Mouse (Mus musculus): Measurements from ENCODE around the gene Ugt1a6b. TPM values are rescaled to one million over a fixed set of nuclear protein-coding genes. Genes with fewer than 3 reads are reported as not detected.
A peak's percentile ranks its signal among the peaks of the same experiment; 100 is the strongest.

Gene Ugt1a6b
- polyA plus RNA-seq, 1 experiment from 2014 or later: 0.11 TPM

DNA sequence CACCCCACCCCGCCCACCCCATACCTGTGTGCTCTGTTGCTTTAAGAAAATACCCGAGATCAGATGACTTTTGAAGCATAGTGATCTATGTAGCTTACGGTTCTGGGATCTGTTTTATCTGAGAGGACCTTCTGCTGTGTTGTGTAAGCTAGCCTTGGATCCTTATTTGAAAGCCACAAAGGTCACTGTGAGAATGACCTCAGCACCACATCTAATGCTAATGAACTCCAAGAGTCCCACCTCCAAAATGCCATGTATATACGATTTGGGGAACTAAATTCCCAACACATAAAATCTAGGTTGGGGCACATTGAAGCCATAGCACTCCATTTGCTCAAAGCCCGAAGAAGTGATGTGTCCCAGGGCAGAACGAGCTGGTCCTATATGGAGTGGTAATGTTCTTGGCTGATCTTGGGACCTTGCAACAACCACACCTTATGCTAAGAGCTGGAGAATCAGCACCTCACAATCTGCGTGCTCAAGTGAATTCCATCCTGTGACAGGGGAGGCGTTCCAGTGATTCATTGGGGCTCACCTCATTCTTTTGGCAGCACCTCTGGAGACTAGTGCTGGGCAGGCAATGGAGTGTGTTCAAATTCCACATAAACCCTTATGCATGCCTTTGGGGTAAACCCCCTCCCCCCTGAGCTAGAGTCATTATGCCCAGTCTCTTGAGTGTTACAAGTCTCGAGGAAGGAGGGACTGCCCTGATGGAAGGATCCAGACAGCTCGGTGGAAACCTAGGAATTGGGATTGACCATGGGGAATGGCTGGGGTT, 154.0 kb downstream of the Ugt1a6b start:
- no peak overlapping the region for H3K4me2 ChIP-seq (ENCODE audit: low read depth, low read length)
- peaks cover 14% of the 10 kb centered on the region for H3K4me1 ChIP-seq (ENCODE audit: control insufficient read depth, insufficient read depth, low read length)
- peaks cover 21% of the 10 kb centered on the region for H3K9me3 ChIP-seq (replicated peaks; ENCODE audit: control insufficient read depth, low read length)
- no peak overlapping the region for H3K4me3 ChIP-seq (ENCODE audit: low read length)
- WGBS: 74% methylated on average over 10 of the region's 10 CpGs
- H3K36me3 ChIP-seq (ENCODE audit: control insufficient read depth, insufficient read depth): peaks cover 11% of the 10 kb centered on the region; the same call in 1 of the 2 replicates
- no peaks in the 10 kb centered on the region for H3K27me3 ChIP-seq (ENCODE audit: control insufficient read depth, insufficient read depth, low read length)
- no peak overlapping the region for H3K27ac ChIP-seq (ENCODE audit: low read length)
- no peak overlapping the region for H3K9ac ChIP-seq (ENCODE audit: low read length)
- no peak for ATAC-seq (replicated peaks; ENCODE audit: extremely low read depth, insufficient read depth, low FRiP score)

DNA sequence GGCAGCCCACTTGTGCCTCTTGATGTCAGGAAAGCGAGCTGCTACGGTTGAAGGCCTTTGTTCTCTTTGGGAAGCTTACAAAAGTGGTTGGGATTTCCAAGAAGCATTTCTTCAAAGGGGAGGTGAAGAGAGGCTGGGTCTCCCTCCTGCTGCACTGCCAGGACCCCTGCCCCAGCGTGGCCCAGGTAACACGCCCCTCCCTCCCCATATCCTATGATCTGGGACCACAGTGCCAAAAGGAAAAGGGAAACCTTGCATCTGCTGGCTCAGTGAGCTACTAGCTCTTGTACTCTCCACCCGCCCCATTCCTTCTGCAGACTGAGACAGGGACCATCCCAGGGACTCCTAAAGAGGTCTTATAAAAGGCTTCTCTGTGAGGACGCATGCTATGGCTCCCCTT, 154.6 kb downstream of the Ugt1a6b start:
- ATAC-seq (replicated peaks; ENCODE audit: extremely low read depth, insufficient read depth, low FRiP score): no peak
- Histone ChIP-seq H3K4me1 (ENCODE audit: control insufficient read depth, insufficient read depth, low read length) (peaks cover 18% of the 10 kb centered on the region), H3K4me3 (ENCODE audit: low read length) (no peak overlapping the region), H3K27me3 (ENCODE audit: control insufficient read depth, insufficient read depth, low read length) (no peaks in the 10 kb centered on the region), H3K4me2 (ENCODE audit: low read depth, low read length) (no peak overlapping the region), H3K36me3 (ENCODE audit: control insufficient read depth, insufficient read depth) (peaks cover 17% of the 10 kb centered on the region), H3K9ac (ENCODE audit: low read length) (no peak overlapping the region), H3K9me3 (replicated peaks; ENCODE audit: control insufficient read depth, low read length) (peaks cover 15% of the 10 kb centered on the region), H3K27ac (ENCODE audit: low read length) (no peak overlapping the region)
- 78% methylated on average over 6 of the region's 6 CpGs for WGBS

DNA sequence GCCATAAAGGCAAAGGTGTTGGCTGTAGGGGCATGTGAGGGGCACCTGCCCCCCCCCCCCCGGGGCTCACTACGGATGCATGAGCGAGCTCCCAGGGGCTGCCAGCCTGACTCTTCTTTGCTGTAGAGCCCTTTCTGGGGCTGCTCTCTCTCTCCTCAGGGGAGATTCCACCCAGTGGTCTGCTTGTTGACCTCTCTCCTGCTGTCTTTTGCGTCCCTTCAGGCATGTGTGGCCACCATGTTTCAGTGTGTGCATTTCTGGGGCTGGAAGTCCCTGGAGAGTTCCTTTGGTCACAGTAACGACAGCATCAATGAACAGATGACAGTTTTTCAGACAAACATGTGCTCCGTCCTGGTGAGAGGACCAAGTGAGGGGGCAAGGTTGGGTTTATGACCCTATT, 155.3 kb downstream of the Ugt1a6b start:
- H3K27me3 ChIP-seq (ENCODE audit: control insufficient read depth, insufficient read depth, low read length): no peaks in the 10 kb centered on the region
- no peak overlapping the region for H3K27ac ChIP-seq (ENCODE audit: low read length)
- 63% methylated on average over 6 of the region's 6 CpGs for WGBS
- H3K4me2 ChIP-seq (ENCODE audit: low read depth, low read length): no peak overlapping the region
- ATAC-seq (replicated peaks; ENCODE audit: extremely low read depth, insufficient read depth, low FRiP score): no peak
- no peak overlapping the region for H3K9ac ChIP-seq (ENCODE audit: low read length)
- peaks cover 18% of the 10 kb centered on the region for H3K4me1 ChIP-seq (ENCODE audit: control insufficient read depth, insufficient read depth, low read length)
- H3K4me3 ChIP-seq (ENCODE audit: low read length): no peak overlapping the region
- H3K36me3 ChIP-seq (ENCODE audit: control insufficient read depth, insufficient read depth): peaks cover 24% of the 10 kb centered on the region
- H3K9me3 ChIP-seq (replicated peaks; ENCODE audit: control insufficient read depth, low read length): peaks cover 11% of the 10 kb centered on the region; the same call in 1 of the 2 replicates

DNA sequence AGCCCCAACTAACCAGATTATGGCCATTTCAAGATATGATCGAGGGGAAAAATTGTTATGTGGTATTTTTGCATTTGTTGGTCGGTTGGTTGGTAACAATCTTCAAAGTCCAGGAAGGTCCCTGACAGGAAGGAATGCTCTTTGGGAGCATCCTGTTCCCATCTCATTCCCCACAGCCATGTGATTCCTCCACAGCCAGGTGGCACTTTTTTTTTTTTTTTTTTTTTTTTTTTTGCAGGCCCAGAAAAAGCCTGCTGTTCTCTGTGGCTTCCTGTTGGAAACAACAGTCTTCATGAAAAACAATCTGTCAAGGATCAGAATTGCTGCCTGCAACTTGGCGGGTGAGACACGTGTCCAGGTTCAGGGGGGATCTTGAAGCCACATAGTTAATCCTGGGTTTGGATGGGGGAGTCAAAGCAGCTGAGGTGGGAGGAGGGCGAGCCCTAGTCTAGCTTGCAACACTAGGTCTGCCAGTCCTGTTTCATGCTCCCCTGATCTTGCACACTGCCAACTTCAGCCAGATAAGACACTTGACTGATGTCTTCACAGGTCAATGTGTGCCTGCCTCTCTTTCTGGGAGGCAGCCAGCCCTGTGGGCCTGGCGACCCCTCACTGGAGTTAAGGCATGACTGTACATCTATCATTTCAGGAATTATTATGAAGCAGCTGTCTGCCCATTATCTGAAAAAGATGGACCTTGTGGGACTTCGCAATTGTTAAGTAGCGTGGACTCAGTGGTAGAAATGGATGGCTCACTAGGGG, 156.0 kb downstream of the Ugt1a6b start:
- peak; percentile 10; the same call in 1 of the 2 replicates for ATAC-seq (replicated peaks; ENCODE audit: extremely low read depth, insufficient read depth, low FRiP score)

DNA sequence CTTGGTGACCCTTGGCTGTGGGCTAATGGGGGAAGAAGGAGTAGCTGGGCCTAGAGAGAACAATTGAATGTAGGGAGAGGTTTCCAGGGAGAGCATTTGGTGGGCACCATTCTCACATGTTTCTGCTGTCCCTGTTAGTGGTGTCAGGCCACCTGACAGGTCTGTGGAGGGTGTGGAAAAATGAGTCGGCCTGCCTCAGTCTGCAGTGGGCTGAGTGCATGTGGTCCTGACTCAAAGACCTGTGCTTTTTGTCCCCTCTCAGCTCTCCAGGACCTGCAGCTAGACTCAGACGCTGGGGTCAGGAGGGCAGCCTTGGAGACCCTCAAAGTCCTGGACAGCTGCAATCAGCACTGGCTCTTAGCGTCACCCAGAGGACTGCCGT, 156.6 kb downstream of the Ugt1a6b start:
- H3K4me2 ChIP-seq (ENCODE audit: low read depth, low read length): no peak overlapping the region
- peaks cover 18% of the 10 kb centered on the region for H3K4me1 ChIP-seq (ENCODE audit: control insufficient read depth, insufficient read depth, low read length)
- 69% methylated on average over 4 of the region's 4 CpGs for WGBS
- H3K4me3 ChIP-seq (ENCODE audit: low read length): no peak overlapping the region
- no peak; the same call in 1 of the 2 replicates for ATAC-seq (replicated peaks; ENCODE audit: extremely low read depth, insufficient read depth, low FRiP score)
- H3K27ac ChIP-seq (ENCODE audit: low read length): no peak overlapping the region
- peaks cover 37% of the 10 kb centered on the region for H3K36me3 ChIP-seq (ENCODE audit: control insufficient read depth, insufficient read depth)
- H3K9ac ChIP-seq (ENCODE audit: low read length): no peak overlapping the region
- H3K9me3 ChIP-seq (replicated peaks; ENCODE audit: control insufficient read depth, low read length): peaks cover 5% of the 10 kb centered on the region; the same call in 1 of the 2 replicates
- H3K27me3 ChIP-seq (ENCODE audit: control insufficient read depth, insufficient read depth, low read length): no peaks in the 10 kb centered on the region

More for the DNA sequence above, 156.0 kb downstream of the Ugt1a6b start:
- H3K27me3 ChIP-seq (ENCODE audit: control insufficient read depth, insufficient read depth, low read length): no peaks in the 10 kb centered on the region
- no peak overlapping the region for H3K9ac ChIP-seq (ENCODE audit: low read length)
- 58% methylated on average over 8 of the region's 8 CpGs for WGBS
- H3K4me2 ChIP-seq (ENCODE audit: low read depth, low read length): no peak overlapping the region
- peaks cover 8% of the 10 kb centered on the region; the same call in 1 of the 2 replicates for H3K9me3 ChIP-seq (replicated peaks; ENCODE audit: control insufficient read depth, low read length)
- H3K27ac ChIP-seq (ENCODE audit: low read length): no peak overlapping the region
- H3K4me1 ChIP-seq (ENCODE audit: control insufficient read depth, insufficient read depth, low read length): peaks cover 18% of the 10 kb centered on the region
- H3K4me3 ChIP-seq (ENCODE audit: low read length): no peak overlapping the region
- H3K36me3 ChIP-seq (ENCODE audit: control insufficient read depth, insufficient read depth): peaks cover 31% of the 10 kb centered on the region

DNA sequence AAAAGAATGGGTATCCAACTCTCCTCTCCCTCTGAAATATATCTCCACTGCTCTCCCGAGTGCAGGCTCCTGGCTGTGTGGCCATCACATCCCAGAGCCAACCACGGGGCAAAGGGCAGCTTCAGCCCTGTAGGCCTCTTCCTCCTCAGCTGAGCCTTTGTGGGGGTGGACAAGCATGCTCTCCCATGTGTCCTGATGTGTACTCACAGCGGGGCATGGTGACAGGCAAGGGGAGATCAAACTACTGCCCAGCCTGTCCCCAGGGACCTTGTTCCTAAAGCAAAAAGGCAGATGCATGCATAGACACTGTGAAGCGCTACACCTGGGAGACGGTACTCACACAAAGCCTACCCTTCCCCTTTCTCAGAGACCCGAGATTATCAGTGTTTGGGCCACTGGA, 157.1 kb downstream of the Ugt1a6b start:
- Histone ChIP-seq H3K36me3 (ENCODE audit: control insufficient read depth, insufficient read depth) (peaks cover 42% of the 10 kb centered on the region), H3K4me3 (ENCODE audit: low read length) (no peak overlapping the region), H3K27ac (ENCODE audit: low read length) (no peak overlapping the region), H3K9me3 (replicated peaks; ENCODE audit: control insufficient read depth, low read length) (peaks cover under 1% of the 10 kb centered on the region; the same call in 1 of the 2 replicates), H3K9ac (ENCODE audit: low read length) (no peak overlapping the region), H3K27me3 (ENCODE audit: control insufficient read depth, insufficient read depth, low read length) (no peaks in the 10 kb centered on the region), H3K4me1 (ENCODE audit: control insufficient read depth, insufficient read depth, low read length) (peaks cover 18% of the 10 kb centered on the region), H3K4me2 (ENCODE audit: low read depth, low read length) (no peak overlapping the region)
- WGBS: 71% methylated on average over 6 of the region's 6 CpGs
- ATAC-seq (replicated peaks; ENCODE audit: extremely low read depth, insufficient read depth, low FRiP score): 0 out of 2 replicates have a peak, but pooled peaks have one; percentile 1

DNA sequence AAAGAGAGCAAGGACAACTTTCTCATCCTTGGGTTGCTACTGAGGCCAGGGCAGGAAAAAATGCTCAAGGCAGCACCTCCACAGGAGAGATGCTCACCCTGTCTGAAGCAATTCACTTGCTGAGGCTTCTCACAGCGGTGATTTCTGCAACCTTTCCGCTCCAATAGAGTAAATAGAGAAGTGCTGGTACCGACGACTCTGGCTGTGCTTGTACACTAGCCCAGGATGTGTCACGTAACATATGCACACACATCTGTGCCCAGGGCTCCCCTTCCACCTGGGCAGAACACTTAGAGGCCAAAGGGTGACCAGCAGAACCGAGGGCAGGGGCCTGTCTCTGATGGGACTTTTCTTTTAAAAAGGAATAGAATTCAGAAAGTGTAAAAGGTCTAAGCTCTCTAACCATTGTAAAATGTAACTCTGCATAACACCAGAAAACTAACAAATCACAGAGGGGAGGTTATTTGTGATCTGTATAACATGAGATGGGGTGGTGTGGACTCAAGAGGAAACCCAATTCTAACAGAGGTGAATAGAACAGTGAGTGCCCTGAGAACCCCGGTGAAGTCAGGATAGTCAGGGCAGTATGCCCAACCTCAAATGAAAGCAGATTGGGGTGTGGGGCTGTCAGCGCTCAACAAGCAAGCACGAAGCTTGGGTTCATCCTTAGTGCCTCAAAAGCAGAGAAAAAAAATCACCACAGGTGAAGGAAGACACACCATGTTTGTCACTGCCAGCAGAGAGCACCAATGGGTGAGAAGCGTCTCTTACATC, 157.7 kb downstream of the Ugt1a6b start:
- Histone ChIP-seq H3K4me3 (ENCODE audit: low read length) (no peak overlapping the region), H3K9ac (ENCODE audit: low read length) (no peak overlapping the region), H3K27me3 (ENCODE audit: control insufficient read depth, insufficient read depth, low read length) (no peaks in the 10 kb centered on the region), H3K27ac (ENCODE audit: low read length) (no peak overlapping the region), H3K36me3 (ENCODE audit: control insufficient read depth, insufficient read depth) (peaks cover 48% of the 10 kb centered on the region), H3K4me2 (ENCODE audit: low read depth, low read length) (no peak overlapping the region), H3K9me3 (replicated peaks; ENCODE audit: control insufficient read depth, low read length) (no peaks in the 10 kb centered on the region), H3K4me1 (ENCODE audit: control insufficient read depth, insufficient read depth, low read length) (peaks cover 18% of the 10 kb centered on the region)
- 81% methylated on average over 10 of the region's 10 CpGs for WGBS
- ATAC-seq (replicated peaks; ENCODE audit: extremely low read depth, insufficient read depth, low FRiP score): no peak

DNA sequence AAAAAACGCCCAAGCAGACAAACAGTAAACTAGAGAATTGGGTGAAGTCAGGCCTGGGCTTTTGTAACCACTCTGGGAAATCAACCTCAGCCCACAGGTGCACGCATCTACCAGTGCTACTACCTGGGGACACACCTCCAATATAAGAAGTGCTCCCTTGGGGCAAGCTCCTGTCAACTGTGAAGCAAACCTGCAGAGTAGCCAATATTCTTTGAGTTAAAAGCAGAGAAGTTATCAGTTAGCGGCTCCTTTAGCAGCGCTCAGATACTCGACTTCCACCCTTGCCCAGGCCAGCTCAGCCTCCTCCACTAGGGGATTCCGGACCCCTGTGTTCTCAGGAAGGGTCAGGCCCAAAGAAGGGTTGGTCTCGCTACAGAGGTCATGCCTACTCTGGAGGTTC, 158.7 kb downstream of the Ugt1a6b start:
- no peak overlapping the region for H3K9ac ChIP-seq (ENCODE audit: low read length)
- H3K9me3 ChIP-seq (replicated peaks; ENCODE audit: control insufficient read depth, low read length): no peaks in the 10 kb centered on the region
- H3K4me1 ChIP-seq (ENCODE audit: control insufficient read depth, insufficient read depth, low read length): peaks cover 18% of the 10 kb centered on the region
- H3K4me2 ChIP-seq (ENCODE audit: low read depth, low read length): no peak overlapping the region
- H3K36me3 ChIP-seq (ENCODE audit: control insufficient read depth, insufficient read depth): peaks cover 58% of the 10 kb centered on the region
- no peak overlapping the region for H3K27ac ChIP-seq (ENCODE audit: low read length)
- H3K27me3 ChIP-seq (ENCODE audit: control insufficient read depth, insufficient read depth, low read length): no peaks in the 10 kb centered on the region
- WGBS: 82% methylated on average over 7 of the region's 7 CpGs
- H3K4me3 ChIP-seq (ENCODE audit: low read length): no peak overlapping the region
- no peak for ATAC-seq (replicated peaks; ENCODE audit: extremely low read depth, insufficient read depth, low FRiP score)

Data from heart, embryonic 16.5 days (tissue).